Mouse (Mus musculus): ENCODE data around the gene Elavl1. TPM values are rescaled to one million over a fixed set of nuclear protein-coding genes. Genes with fewer than 3 reads are reported as not detected.
"Not testable (repeated sequence)": the region's sequence is repeated elsewhere in the genome, so short reads cannot be mapped to it uniquely, and the experiment has no call there.

The Elavl1 gene
- polyA plus RNA-seq, 1 experiment from 2014 or later = 85.9 TPM

DNA sequence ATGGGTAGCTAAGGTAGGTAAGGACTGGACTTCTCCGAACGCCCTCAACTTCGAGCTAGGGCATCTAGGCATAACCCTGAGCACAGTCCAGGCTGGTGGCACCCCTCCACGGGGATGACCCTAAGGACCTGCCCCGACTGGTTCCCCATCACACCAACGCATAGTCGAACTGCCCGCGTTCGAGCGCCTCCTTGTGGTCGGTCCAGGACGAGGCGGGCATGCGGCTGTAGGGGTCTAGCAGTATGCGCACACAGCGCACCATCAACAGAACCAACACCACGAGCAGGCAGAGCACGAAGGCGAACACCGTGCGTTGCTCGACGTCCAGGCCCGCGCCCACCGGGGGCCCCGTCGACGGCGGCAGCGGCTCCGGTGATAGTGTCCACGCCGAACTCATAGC lies 67.0 kb downstream of the Elavl1 start:
- H3K4me1 ChIP-seq (ENCODE audit: control insufficient read depth, insufficient read depth, low read length) = peaks cover 36% of the 10 kb centered on the region
- WGBS = 3% methylated on average over 32 of the region's 35 CpGs
- H3K36me3 ChIP-seq (ENCODE audit: control insufficient read depth, insufficient read depth, low read length) = peaks cover 10% of the 10 kb centered on the region; the same call in 1 of the 2 replicates
- H3K27me3 ChIP-seq (ENCODE audit: control insufficient read depth, insufficient read depth, low read depth, low read length) = no peaks in the 10 kb centered on the region
- H3K27ac ChIP-seq (ENCODE audit: low read length) = peak overlapping the region; percentile 97
- peak overlapping the region; percentile 87 for H3K4me3 ChIP-seq (ENCODE audit: low read depth, low read length)
- H3K4me2 ChIP-seq (ENCODE audit: low read length) = peak overlapping the region; percentile 73
- no peaks in the 10 kb centered on the region for H3K9me3 ChIP-seq (replicated peaks; ENCODE audit: control insufficient read depth, low read length, poor library complexity, severe bottlenecking)
- peak; percentile 66 for ATAC-seq
- peak overlapping the region; percentile 96 for H3K9ac ChIP-seq (ENCODE audit: low read depth, low read length)

DNA sequence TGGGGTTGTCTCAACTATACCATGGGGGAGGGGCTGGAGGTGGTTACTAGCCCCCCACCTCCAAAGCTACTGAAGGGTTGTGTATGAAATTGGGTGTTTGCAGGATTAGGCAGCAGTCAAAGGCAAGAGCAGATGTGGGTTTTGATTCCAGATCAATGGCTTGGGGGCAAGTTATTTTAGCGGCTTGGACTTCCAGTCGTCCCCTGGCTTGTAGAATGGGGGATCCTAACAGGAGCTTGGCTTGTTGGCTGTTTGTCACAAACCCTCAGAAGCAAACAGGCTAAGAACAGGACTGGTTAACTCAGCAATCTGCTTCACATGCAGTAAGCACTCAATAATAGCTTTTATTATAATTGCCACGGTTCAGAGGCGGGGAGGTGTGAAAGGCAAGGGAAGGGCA lies 67.9 kb downstream of the Elavl1 start:
- H3K36me3 ChIP-seq (ENCODE audit: control insufficient read depth, insufficient read depth, low read length) = peaks cover 10% of the 10 kb centered on the region; the same call in 1 of the 2 replicates
- peak overlapping the region; percentile 87 for H3K4me3 ChIP-seq (ENCODE audit: low read depth, low read length)
- H3K27ac ChIP-seq (ENCODE audit: low read length) = peak overlapping the region; percentile 97
- no peak for ATAC-seq
- no peaks in the 10 kb centered on the region for H3K27me3 ChIP-seq (ENCODE audit: control insufficient read depth, insufficient read depth, low read depth, low read length)
- H3K4me2 ChIP-seq (ENCODE audit: low read length) = peak overlapping the region; percentile 73
- H3K9me3 ChIP-seq (replicated peaks; ENCODE audit: control insufficient read depth, low read length, poor library complexity, severe bottlenecking) = no peaks in the 10 kb centered on the region
- H3K4me1 ChIP-seq (ENCODE audit: control insufficient read depth, insufficient read depth, low read length) = peaks cover 39% of the 10 kb centered on the region
- H3K9ac ChIP-seq (ENCODE audit: low read depth, low read length) = peak overlapping the region; percentile 96
- 58% methylated on average over 4 of the region's 4 CpGs for WGBS

DNA sequence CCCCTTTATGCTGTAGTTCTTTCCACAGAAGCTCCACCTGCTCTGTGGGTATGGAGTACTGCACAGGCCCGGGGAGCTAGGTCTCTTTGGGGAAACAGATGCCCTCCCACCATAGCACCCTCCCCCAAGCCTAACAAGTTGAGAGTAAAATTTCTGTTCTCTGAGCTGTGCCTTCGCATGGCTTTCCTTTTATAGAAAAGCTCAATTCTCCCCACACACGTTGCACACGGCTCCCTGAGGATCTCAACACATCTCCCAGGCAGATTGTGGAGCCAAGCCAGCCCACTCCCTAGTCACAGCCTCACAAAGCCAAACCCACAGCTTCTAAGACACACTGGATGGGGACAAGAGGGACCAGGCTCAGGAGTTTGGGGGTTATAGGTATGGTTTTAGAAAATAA lies 68.3 kb downstream of the Elavl1 start:
- Histone ChIP-seq H3K4me3 (ENCODE audit: low read depth, low read length) (peak overlapping the region; percentile 87), H3K4me2 (ENCODE audit: low read length) (peak overlapping the region; percentile 73), H3K36me3 (ENCODE audit: control insufficient read depth, insufficient read depth, low read length) (peaks cover 10% of the 10 kb centered on the region; the same call in 1 of the 2 replicates), H3K4me1 (ENCODE audit: control insufficient read depth, insufficient read depth, low read length) (peaks cover 40% of the 10 kb centered on the region), H3K9ac (ENCODE audit: low read depth, low read length) (peak overlapping the region; percentile 96), H3K27ac (ENCODE audit: low read length) (peak overlapping the region; percentile 97), H3K9me3 (replicated peaks; ENCODE audit: control insufficient read depth, low read length, poor library complexity, severe bottlenecking) (no peaks in the 10 kb centered on the region), H3K27me3 (ENCODE audit: control insufficient read depth, insufficient read depth, low read depth, low read length) (no peaks in the 10 kb centered on the region)
- no peak for ATAC-seq
- WGBS = 54% methylated on average over 4 of the region's 4 CpGs

DNA sequence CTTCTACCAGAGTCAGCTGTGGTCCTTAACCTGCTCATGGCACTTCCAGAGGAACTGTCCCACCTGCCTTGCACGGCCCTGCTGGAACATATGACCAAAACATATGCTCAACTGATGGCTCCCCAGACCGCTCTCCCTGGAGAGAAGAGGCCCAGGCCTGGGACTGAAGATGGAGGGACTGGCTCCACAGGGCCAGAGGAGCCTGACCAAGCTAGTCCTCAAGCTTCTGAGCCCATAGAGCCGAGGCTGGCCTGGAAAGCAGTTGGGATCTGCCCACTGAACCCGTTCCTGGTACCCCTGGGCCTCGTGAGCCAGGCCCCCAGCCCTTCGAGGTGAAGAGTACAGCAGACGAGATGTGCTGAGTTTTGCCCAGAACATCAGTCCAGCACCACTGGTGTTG lies 69.7 kb downstream of the Elavl1 start:
- peaks cover 40% of the 10 kb centered on the region for H3K4me1 ChIP-seq (ENCODE audit: control insufficient read depth, insufficient read depth, low read length)
- H3K4me3 ChIP-seq (ENCODE audit: low read depth, low read length) = not testable (repeated sequence)
- 89% methylated on average over 7 of the region's 7 CpGs for WGBS

DNA sequence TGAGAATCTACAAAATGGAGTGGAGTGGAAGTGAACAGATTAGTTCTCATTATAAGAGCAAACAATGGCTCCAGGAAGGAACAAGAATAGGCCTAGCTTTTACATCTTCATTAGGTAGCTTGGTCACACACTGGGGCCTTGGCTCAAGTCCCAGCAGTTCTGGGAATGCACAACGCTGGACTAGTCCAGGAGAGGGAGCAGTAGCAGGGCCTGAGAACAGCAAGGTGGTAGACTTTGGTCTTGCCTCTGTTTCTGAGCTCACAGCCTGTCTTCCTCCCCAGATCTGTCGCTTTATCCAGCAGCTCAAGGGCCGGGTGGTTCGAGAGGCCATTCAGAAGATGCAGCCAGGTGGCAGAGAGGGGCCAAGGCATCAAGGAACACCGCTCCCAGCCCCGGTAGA lies 71.2 kb downstream of the Elavl1 start:
- peak overlapping the region; percentile 15; the same call in 1 of the 2 replicates for H3K9ac ChIP-seq (ENCODE audit: low read depth, low read length)
- H3K27me3 ChIP-seq (ENCODE audit: control insufficient read depth, insufficient read depth, low read depth, low read length) = no peaks in the 10 kb centered on the region
- H3K36me3 ChIP-seq (ENCODE audit: control insufficient read depth, insufficient read depth, low read length) = peaks cover 8% of the 10 kb centered on the region; the same call in 1 of the 2 replicates
- WGBS = 50% methylated on average over 6 of the region's 6 CpGs
- peak overlapping the region; percentile 88 for H3K27ac ChIP-seq (ENCODE audit: low read length)
- no peaks in the 10 kb centered on the region for H3K9me3 ChIP-seq (replicated peaks; ENCODE audit: control insufficient read depth, low read length, poor library complexity, severe bottlenecking)
- no peak for ATAC-seq
- peak overlapping the region; percentile 75 for H3K4me2 ChIP-seq (ENCODE audit: low read length)
- H3K4me3 ChIP-seq (ENCODE audit: low read depth, low read length) = peak overlapping the region; percentile 84
- H3K4me1 ChIP-seq (ENCODE audit: control insufficient read depth, insufficient read depth, low read length) = peaks cover 32% of the 10 kb centered on the region

More for the DNA sequence above, 69.7 kb downstream of the Elavl1 start:
- not testable (repeated sequence) for H3K9me3 ChIP-seq (replicated peaks; ENCODE audit: control insufficient read depth, low read length, poor library complexity, severe bottlenecking); H3K27ac ChIP-seq (ENCODE audit: low read length); H3K4me2 ChIP-seq (ENCODE audit: low read length); H3K9ac ChIP-seq (ENCODE audit: low read depth, low read length); H3K27me3 ChIP-seq (ENCODE audit: control insufficient read depth, insufficient read depth, low read depth, low read length); ATAC-seq
- peaks cover 10% of the 10 kb centered on the region; the same call in 1 of the 2 replicates for H3K36me3 ChIP-seq (ENCODE audit: control insufficient read depth, insufficient read depth, low read length)

DNA sequence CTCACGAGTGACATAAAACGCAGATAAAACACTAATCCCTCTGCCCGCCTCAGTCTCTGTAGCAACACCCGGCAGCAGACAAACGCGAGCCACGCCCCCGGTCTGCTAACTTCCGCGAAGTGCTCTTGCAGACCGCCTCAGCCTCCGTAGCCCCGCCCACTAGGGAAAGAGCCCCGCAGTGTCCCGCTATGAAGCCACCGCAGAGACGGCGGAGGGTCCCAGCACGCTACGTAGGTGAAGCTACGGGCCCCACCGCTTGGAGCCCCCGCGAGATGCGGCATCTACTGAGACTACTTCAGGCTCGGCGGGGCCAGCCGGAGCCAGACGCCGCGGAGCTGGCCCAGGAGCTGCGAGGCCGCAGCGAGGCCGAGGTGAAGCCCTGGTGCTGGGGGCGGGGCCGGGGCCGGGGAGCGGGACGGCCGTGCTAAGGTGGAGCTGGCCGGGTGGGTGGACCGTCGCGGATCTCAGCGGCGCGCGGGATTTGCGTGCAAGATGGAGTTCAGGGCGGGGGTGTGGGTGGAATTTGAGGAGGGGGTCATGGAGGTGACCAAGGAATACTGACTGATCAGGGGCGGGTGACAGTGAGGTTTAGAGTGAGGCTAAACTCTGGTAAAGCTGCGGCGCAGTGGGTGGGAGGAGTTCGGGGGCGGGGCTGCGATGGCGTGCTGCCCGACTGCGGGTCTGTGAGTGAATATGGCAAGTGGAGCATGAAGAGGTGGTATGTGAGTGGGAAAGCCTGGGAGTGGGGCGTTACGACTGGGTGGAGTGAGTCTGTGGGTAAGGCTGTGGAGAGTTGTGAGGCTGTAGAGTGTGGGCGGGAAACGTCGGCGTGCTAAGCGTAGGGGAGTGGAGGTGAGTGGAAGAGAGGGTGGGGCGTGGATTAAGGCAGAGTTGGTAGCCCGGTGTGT lies 72.0 kb downstream of the Elavl1 start, which contains the start of gene Snapc2:
Gene Snapc2 (plus strand): TSS at position 147 of the 908 bp plus-strand sequence.
- H3K9me3 ChIP-seq (replicated peaks; ENCODE audit: control insufficient read depth, low read length, poor library complexity, severe bottlenecking) = no peaks in the 10 kb centered on the region
- H3K27me3 ChIP-seq (ENCODE audit: control insufficient read depth, insufficient read depth, low read depth, low read length) = no peaks in the 10 kb centered on the region
- H3K9ac ChIP-seq (ENCODE audit: low read depth, low read length) = peak within 1 kb of the TSS; percentile 87
- H3K4me2 ChIP-seq (ENCODE audit: low read length) = peak within 1 kb of the TSS; percentile 75
- WGBS = under 1% methylated on average over 69 of the region's 69 CpGs
- H3K27ac ChIP-seq (ENCODE audit: low read length) = peak within 1 kb of the TSS; percentile 88
- ATAC-seq = peak; percentile 90
- H3K4me3 ChIP-seq (ENCODE audit: low read depth, low read length) = peak within 1 kb of the TSS; percentile 84
- H3K4me1 ChIP-seq (ENCODE audit: control insufficient read depth, insufficient read depth, low read length) = peaks cover 32% of the 10 kb centered on the region
- peaks cover 11% of the 10 kb centered on the region for H3K36me3 ChIP-seq (ENCODE audit: control insufficient read depth, insufficient read depth, low read length)

DNA sequence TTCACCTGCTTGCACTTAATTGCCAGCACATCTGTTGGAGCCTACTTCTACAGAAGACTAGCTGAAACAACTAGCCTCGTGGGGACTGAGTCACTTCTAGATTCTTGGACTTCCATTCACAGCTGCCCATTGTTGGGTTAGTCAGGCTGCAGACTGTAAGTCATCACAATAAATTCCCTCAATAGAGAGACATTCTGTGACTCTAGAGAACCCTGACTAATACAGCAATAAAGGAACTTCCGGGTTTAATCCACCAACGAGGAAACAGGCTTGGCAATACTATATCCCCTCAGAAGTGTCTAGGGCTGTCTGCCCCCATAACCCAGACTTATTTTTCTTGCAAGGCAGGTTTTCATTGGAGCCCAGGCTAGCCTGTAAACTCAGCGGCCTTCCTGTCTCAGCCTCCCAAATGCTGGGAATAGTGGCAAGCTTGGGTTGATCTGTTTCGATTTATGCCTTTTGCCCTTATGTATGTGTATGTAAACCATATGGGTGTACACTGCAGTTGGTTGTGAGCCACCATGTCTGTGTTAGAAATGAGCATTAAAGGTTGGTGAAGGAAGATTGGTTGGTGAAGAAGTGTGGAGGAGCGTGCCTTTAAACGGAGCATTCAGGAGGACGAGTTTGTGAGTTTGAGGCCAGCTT lies 73.0 kb downstream of the Elavl1 start:
- peaks cover 25% of the 10 kb centered on the region for H3K4me1 ChIP-seq (ENCODE audit: control insufficient read depth, insufficient read depth, low read length)
- H3K27me3 ChIP-seq (ENCODE audit: control insufficient read depth, insufficient read depth, low read depth, low read length) = no peaks in the 10 kb centered on the region
- peak overlapping the region; percentile 84 for H3K4me3 ChIP-seq (ENCODE audit: low read depth, low read length)
- peak overlapping the region; percentile 75 for H3K4me2 ChIP-seq (ENCODE audit: low read length)
- peak overlapping the region; percentile 87 for H3K9ac ChIP-seq (ENCODE audit: low read depth, low read length)
- ATAC-seq = peak; percentile 0; the same call in 1 of the 2 replicates
- 43% methylated on average over 8 of the region's 8 CpGs for WGBS
- no peaks in the 10 kb centered on the region for H3K9me3 ChIP-seq (replicated peaks; ENCODE audit: control insufficient read depth, low read length, poor library complexity, severe bottlenecking)
- peaks cover 12% of the 10 kb centered on the region for H3K36me3 ChIP-seq (ENCODE audit: control insufficient read depth, insufficient read depth, low read length)
- peak overlapping the region; percentile 88 for H3K27ac ChIP-seq (ENCODE audit: low read length)

DNA sequence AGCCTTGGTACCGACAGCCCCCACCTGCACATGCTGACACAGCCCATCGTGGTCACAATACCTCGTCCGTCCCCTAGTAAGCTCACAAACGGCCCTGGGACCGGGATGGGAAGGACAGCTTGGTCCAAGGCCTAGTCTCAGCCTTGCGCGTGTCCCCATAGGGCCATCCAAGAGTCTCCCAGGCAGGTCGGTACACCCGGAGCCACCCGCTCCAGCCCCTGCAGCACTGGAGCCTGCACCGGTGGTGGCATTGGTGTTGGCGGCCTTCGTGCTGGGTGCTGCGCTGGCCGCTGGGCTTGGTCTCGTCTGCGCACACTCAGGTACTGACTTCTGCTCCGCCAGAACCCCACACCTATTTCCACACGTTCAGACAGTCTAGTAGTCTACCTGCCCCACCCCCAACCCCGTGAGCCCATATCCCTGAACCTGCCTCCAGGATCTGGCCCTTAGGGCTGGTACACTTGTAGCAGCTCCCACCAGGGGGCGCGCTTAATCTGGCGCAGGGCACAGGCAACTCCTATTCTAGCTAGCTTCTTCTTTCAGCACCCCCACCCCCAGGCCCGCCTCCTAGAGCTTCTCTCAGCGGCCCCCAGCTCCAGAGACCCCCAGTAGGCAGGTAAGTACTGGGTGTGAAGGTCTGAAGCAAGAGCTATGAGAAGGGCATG lies 74.8 kb downstream of the Elavl1 start:
- Histone ChIP-seq H3K36me3 (ENCODE audit: control insufficient read depth, insufficient read depth, low read length) (peaks cover 20% of the 10 kb centered on the region), H3K27me3 (ENCODE audit: control insufficient read depth, insufficient read depth, low read depth, low read length) (no peaks in the 10 kb centered on the region), H3K4me3 (ENCODE audit: low read depth, low read length) (no peak overlapping the region), H3K4me1 (ENCODE audit: control insufficient read depth, insufficient read depth, low read length) (peaks cover 13% of the 10 kb centered on the region), H3K4me2 (ENCODE audit: low read length) (no peak overlapping the region), H3K27ac (ENCODE audit: low read length) (no peak overlapping the region), H3K9ac (ENCODE audit: low read depth, low read length) (no peak overlapping the region), H3K9me3 (replicated peaks; ENCODE audit: control insufficient read depth, low read length, poor library complexity, severe bottlenecking) (no peaks in the 10 kb centered on the region)
- WGBS = 32% methylated on average over 26 of the region's 26 CpGs
- ATAC-seq = 0 out of 2 replicates have a peak, but pooled peaks have one; percentile 1
